Mouse (Mus musculus) forebrain, embryonic 11.5 days (tissue): ENCODE measurements around the gene Osmr. TPM values are rescaled to one million over a fixed set of nuclear protein-coding genes. Genes with fewer than 3 reads are reported as not detected.

Experiments used
- ATAC-seq: fragments of 200-750 bp; cut with Nextera tagmentation; replicated peaks from 2 replicates; pipeline ENCODE4 v1.8.0; 2017; ENCODE audit warnings: moderate TSS enrichment; ENCODE audit not compliant: low FRiP score
- DNase-seq: peaks from one replicate; pipeline ENCODE4 v3.0.0-alpha.2; 2017; ENCODE audit warnings: low spot score
- H3K27ac ChIP-seq: fragments of 300-500 bp; sonication (generic); 2 replicates; pipeline ENCODE4 v1.5.1; 2014; ENCODE audit warnings: low read depth, low read length
- H3K27me3 ChIP-seq: fragments of 300-500 bp; sonication (generic); 2 replicates; pipeline ENCODE4 v1.6.1; 2014; ENCODE audit warnings: mild to moderate bottlenecking, low read length, mixed read lengths; ENCODE audit not compliant: control insufficient read depth, insufficient read depth
- H3K36me3 ChIP-seq: fragments of 300-500 bp; sonication (generic); 2 replicates; pipeline ENCODE4 v1.6.1; 2014; ENCODE audit warnings: mild to moderate bottlenecking, low read length, moderate library complexity, mixed read lengths; ENCODE audit not compliant: control insufficient read depth, insufficient read depth
- H3K4me1 ChIP-seq: fragments of 300-500 bp; sonication (generic); replicated peaks from 2 replicates; pipeline ENCODE4 v1.6.1; 2014; ENCODE audit warnings: low read length, mixed read lengths; ENCODE audit not compliant: control insufficient read depth, insufficient read depth
- H3K4me2 ChIP-seq: fragments of 300-500 bp; sonication (generic); 2 replicates; pipeline ENCODE4 v1.6.1; 2014; ENCODE audit warnings: low read depth, mild to moderate bottlenecking, low read length, moderate library complexity, mixed read lengths; ENCODE audit not compliant: severe bottlenecking
- H3K4me3 ChIP-seq: fragments of 300-500 bp; sonication (generic); 2 replicates; pipeline ENCODE4 v1.5.1; 2014; ENCODE audit warnings: low read depth, low read length
- H3K9ac ChIP-seq: fragments of 300-500 bp; sonication (generic); 2 replicates; pipeline ENCODE4 v1.6.1; 2014; ENCODE audit warnings: low read length
- H3K9me3 ChIP-seq: fragments of 300-500 bp; sonication (generic); 2 replicates; pipeline ENCODE4 v1.6.1; 2016; ENCODE audit warnings: low read length, mixed read lengths; ENCODE audit not compliant: control insufficient read depth
- WGBS: fragments of 180-500 bp; shearing (Covaris S2); extraction: QIAGEN DNeasy Blood & Tissue Kit; methylation state at CpG from one replicate; pipeline ENCODE4 v1.1.7; 2014; 5-methylcytosine and 5-hydroxymethylcytosine counted together
- polyA plus RNA-seq: library from polyadenylated mRNA; unstranded; fragments of >200 nt; fragmentation: Nextera tagmentation; extraction: Ambion mirVana; gene quantifications from 2 replicates; pipeline ENCODE4 v1.2.1, GENCODE M21; 2014

Osmr gene
- polyA plus RNA-seq, 1 experiment from 2014 or later, result 0.24 TPM

DNA sequence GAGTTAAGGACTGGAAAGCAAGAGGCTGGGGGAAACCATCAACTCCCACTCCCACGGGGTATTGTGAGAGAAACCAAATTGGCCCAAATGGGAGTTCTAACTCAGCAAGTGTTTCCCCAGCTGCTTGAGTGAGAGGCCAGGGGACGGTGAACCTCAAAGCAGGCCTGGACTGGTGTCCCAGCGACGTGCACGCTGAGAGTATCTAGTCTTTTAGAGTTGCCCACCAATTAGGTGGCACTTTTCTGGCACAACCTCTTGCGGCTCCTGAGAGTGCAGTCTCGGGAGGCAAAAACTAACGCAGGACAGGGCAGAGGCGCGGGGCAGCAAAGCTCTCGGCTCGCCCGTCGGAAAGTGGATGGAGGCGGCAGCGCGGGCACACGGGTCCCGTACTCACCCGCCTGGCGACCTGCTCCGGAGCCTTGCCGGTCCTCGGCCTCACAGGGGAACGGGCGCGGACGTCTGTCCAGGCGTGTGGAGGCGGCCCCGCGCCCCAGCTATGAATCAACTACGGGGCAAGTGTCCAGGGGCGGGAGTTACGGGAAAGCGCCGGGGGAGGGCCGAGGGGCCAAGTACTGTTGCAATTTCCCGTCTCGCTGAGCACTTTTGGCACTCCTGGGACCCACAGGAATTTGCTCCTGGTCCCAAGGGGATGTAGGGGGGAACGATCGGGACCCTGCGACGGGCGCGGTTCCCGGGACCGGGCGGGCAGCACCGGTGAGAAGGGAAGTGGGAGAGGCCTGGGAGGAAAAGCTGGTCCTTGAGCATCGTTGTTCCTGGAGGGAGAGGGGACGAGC, 765 bp downstream of the Osmr start:
- 2% methylated on average over 52 of the region's 52 CpGs for WGBS
- Histone ChIP-seq H3K36me3 (no peaks in the 10 kb centered on the region), H3K27ac (no peak overlapping the region)

DNA sequence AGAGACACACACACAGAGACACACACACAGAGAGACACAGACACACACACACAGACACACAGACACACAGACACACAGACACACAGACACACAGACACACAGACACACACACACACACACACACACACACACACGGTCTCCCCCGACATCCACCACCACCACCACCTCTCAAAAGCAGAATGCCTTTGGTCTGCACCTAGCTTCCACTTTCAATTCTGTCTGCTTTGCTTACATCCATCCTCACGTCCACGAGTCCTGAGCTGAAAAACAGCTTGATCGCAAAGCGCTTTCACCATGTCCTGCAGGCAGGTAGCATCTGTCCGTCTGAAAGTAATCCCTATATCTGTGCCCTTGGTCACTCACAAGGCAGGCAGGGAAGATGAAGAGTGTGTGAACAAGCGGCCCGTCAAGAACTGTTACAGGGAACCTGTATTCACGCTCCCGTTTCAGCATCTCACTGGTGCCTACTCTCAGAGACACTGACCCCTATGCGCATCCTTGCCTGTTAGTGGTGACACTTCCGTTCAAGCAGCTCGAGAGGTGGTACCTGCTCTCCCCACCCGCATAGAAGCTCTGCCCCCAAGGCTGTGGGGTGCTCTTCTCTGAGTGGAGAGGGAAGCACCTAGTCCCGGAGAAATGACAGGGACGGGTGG, 1.5 kb downstream of the Osmr start:
- WGBS, result 32% methylated on average over 17 of the region's 17 CpGs
- H3K9me3 ChIP-seq, result no peaks in the 10 kb centered on the region
- no peak overlapping the region for H3K9ac ChIP-seq
- peak; percentile 51 for DNase-seq
- no peaks in the 10 kb centered on the region for H3K36me3 ChIP-seq
- no peak for ATAC-seq
- peaks cover 5% of the 10 kb centered on the region for H3K4me1 ChIP-seq
- H3K27ac ChIP-seq, result no peak overlapping the region
- peaks cover 52% of the 10 kb centered on the region for H3K27me3 ChIP-seq
- no peak overlapping the region for H3K4me2 ChIP-seq
- no peak overlapping the region for H3K4me3 ChIP-seq

More for the DNA sequence above, 765 bp downstream of the Osmr start:
- peaks cover 5% of the 10 kb centered on the region for H3K4me1 ChIP-seq
- no peak for ATAC-seq
- peak overlapping the region; percentile 27 for H3K4me3 ChIP-seq
- peaks cover 47% of the 10 kb centered on the region for H3K27me3 ChIP-seq
- peak overlapping the region; percentile 58 for H3K4me2 ChIP-seq
- peak overlapping the region; percentile 9; the same call in 1 of the 2 replicates for H3K9ac ChIP-seq
- DNase-seq, result peak; percentile 61
- no peaks in the 10 kb centered on the region for H3K9me3 ChIP-seq

DNA sequence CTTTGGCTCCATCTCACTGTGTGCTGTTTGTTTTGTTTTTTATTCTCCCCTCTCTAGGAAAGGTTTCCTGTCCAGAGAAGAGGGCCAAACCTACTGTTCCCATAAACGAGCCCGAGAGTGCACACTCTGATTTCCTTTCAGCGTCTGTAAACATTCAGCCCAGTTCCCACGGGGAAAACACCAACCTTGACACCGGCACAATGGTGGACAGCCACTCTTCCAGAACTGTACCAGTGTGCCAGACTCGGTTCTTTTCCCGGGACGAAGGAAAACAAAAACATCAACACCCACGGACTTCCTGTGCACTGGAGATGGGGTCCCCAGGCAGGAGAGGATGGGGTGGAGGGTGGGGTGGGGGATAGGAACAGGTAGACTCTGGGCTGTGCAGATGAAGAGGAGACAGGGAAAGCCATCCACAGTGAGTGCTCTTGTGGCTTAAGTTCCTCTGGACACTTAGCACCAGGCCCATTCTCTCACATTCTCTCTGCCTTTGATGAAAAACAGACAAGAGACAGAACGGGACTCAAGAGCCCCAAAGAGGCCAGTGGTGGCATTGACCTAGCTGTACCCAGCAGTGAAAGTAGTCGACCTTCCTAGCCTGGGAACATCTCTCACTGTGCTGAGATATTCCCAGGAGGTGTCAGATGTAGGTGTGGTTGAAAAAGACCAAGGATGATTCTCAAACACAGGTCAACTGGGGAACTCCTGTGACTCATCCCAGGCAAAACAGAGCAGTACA, 3.0 kb downstream of the Osmr start:
- H3K4me2 ChIP-seq, result no peak overlapping the region
- H3K4me3 ChIP-seq, result no peak overlapping the region
- no peaks in the 10 kb centered on the region for H3K9me3 ChIP-seq
- 66% methylated on average over 11 of the region's 11 CpGs for WGBS
- no peak for DNase-seq
- ATAC-seq, result no peak
- H3K9ac ChIP-seq, result no peak overlapping the region
- H3K36me3 ChIP-seq, result no peaks in the 10 kb centered on the region
- no peak overlapping the region for H3K27ac ChIP-seq
- H3K4me1 ChIP-seq, result peaks cover 5% of the 10 kb centered on the region
- peaks cover 54% of the 10 kb centered on the region for H3K27me3 ChIP-seq

GRCm38 (mm10) chr15:6866888-6867287, 7.9 kb downstream of the Osmr start:
- WGBS, result 15% methylated on average over 6 of the region's 6 CpGs
- Histone ChIP-seq H3K4me3 (no peak overlapping the region), H3K9ac (no peak overlapping the region), H3K36me3 (no peaks in the 10 kb centered on the region), H3K4me2 (no peak overlapping the region), H3K4me1 (no peaks in the 10 kb centered on the region), H3K9me3 (no peaks in the 10 kb centered on the region), H3K27ac (no peak overlapping the region), H3K27me3 (peaks cover 37% of the 10 kb centered on the region; the same call in 1 of the 2 replicates)
- DNase-seq (no peak), ATAC-seq (peak; percentile 46; the same call in 1 of the 2 replicates)

DNA sequence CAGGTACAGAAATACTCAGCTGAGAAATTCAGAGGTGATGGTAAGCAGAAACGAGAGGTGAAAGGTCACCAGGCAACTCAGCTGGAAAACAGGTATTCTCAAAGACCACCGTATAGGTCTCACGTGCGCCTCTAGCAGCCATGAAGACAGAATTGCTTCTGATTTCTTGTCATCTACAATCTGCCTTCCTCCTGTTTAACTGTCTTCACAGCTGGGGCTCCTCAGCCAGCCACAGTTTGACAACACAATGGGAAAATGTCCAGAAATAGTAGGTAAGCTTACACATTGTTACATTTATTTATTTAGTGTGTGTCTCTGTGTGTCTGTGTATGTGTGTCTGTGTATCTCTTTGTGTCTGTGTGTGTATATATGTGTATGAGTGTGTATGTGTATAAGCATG, 12.6 kb downstream of the Osmr start:
- peaks cover 9% of the 10 kb centered on the region; the same call in 1 of the 2 replicates for H3K27me3 ChIP-seq
- H3K9me3 ChIP-seq, result no peaks in the 10 kb centered on the region
- no peak overlapping the region for H3K9ac ChIP-seq
- DNase-seq (no peak), ATAC-seq (no peak)
- H3K4me3 ChIP-seq, result no peak overlapping the region
- no peak overlapping the region for H3K4me2 ChIP-seq
- WGBS, result 83% methylated on average over 4 of the region's 4 CpGs
- no peaks in the 10 kb centered on the region for H3K4me1 ChIP-seq
- no peaks in the 10 kb centered on the region for H3K36me3 ChIP-seq
- H3K27ac ChIP-seq, result no peak overlapping the region

DNA sequence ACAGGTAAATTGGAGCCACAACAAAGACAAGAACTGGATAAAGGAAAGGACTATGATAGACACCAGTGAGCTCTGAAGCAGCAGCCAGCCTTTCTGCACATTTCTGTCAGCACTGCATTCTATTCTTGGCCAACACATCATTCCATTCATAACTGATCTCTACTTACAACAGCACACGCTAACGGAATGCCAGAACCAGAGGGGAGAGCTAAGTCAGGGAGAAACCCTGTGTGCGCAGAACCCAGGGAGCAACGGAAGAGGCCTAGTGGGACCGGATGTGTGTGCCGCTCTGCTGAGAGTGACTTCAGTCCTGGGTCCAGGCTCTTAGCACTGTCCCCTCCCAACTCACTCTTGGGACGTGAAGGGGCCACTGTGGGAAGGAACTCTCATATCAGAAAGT, 13.2 kb downstream of the Osmr start:
- 86% methylated on average over 7 of the region's 7 CpGs for WGBS
- no peak for DNase-seq
- ATAC-seq, result no peak
- Histone ChIP-seq H3K4me2 (no peak overlapping the region), H3K9me3 (no peaks in the 10 kb centered on the region), H3K27ac (no peak overlapping the region), H3K4me1 (no peaks in the 10 kb centered on the region), H3K36me3 (no peaks in the 10 kb centered on the region), H3K4me3 (no peak overlapping the region), H3K27me3 (peaks cover 9% of the 10 kb centered on the region; the same call in 1 of the 2 replicates), H3K9ac (no peak overlapping the region)

- Histone ChIP-seq H3K36me3 (no peaks in the 10 kb centered on the region), H3K27me3 (peaks cover 6% of the 10 kb centered on the region; the same call in 1 of the 2 replicates), H3K4me2 (no peak overlapping the region), H3K4me1 (no peaks in the 10 kb centered on the region), H3K27ac (no peak overlapping the region), H3K4me3 (no peak overlapping the region), H3K9ac (no peak overlapping the region), H3K9me3 (no peaks in the 10 kb centered on the region)
- 89% methylated on average over 7 of the region's 7 CpGs for WGBS
- no peak for ATAC-seq
- no peak for DNase-seq
Measured at GRCm38 (mm10) chr15:6859781-6860180, 15.0 kb downstream of the Osmr start.

DNA sequence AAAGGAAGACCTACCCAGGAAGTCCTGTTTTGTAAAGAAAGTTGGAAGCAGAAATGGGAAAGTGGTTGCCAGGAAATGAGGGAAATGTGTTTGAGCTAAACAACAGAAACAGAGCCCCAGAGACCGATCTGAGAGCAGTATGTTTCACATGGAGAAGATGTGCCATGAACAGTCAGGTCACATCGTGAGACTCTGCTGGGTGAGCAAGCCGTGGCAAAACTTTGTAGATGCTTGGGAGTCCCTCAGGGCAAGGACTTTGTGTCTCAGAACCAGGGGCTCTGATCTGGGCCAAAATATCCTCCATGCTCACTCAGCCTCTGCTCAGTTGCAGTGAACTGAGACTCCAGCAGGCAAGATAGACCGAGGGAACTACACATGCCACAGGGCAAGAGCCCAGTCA, 15.9 kb downstream of the Osmr start:
- Histone ChIP-seq H3K27me3 (peaks cover under 1% of the 10 kb centered on the region; the same call in 1 of the 2 replicates), H3K9me3 (no peaks in the 10 kb centered on the region), H3K4me3 (no peak overlapping the region), H3K9ac (no peak overlapping the region), H3K4me1 (no peaks in the 10 kb centered on the region), H3K4me2 (no peak overlapping the region), H3K27ac (no peak overlapping the region), H3K36me3 (no peaks in the 10 kb centered on the region)
- 82% methylated on average over 4 of the region's 4 CpGs for WGBS
- ATAC-seq (no peak), DNase-seq (no peak)
